Mouse (Mus musculus) embryonic facial prominence, embryonic 14.5 days (tissue): ENCODE measurements at regions not wholly inside any gene's neighbourhood (a gene's known extent, or its start where the extent isn't known, plus 50 kb on each side); places are given as distances from the start of the nearest gene placed in this dataset.

Source experiments
- ATAC-seq: fragments of 200-750 bp; cut with Nextera tagmentation; 2 replicates; pipeline ENCODE4 v1.8.0; 2017; ENCODE audit warnings: low read depth, moderate number of reproducible peaks, moderate TSS enrichment
- DNase-seq: peaks from one replicate; pipeline ENCODE4 v3.0.0-alpha.2; 2015; ENCODE audit warnings: low spot score
- H3K27ac ChIP-seq: fragments of 300-500 bp; sonication (generic); replicated peaks from 2 replicates; pipeline ENCODE4 v1.5.1; 2014; ENCODE audit warnings: low read depth, mild to moderate bottlenecking, low read length, moderate library complexity
- H3K27me3 ChIP-seq: fragments of 300-500 bp; sonication (generic); replicated peaks from 2 replicates; pipeline ENCODE4 v1.6.1; 2014; ENCODE audit warnings: low read length; ENCODE audit not compliant: control insufficient read depth, insufficient read depth
- H3K36me3 ChIP-seq: fragments of 300-500 bp; sonication (generic); 2 replicates; pipeline ENCODE4 v1.6.1; 2014; ENCODE audit warnings: low read length, mixed read lengths; ENCODE audit not compliant: control insufficient read depth, insufficient read depth
- H3K4me1 ChIP-seq: fragments of 300-500 bp; sonication (generic); 2 replicates; pipeline ENCODE4 v1.6.1; 2014; ENCODE audit warnings: antibody characterized with exemption, low read length; ENCODE audit not compliant: control insufficient read depth, insufficient read depth
- H3K4me2 ChIP-seq: fragments of 300-500 bp; sonication (generic); 2 replicates; pipeline ENCODE4 v1.6.1; 2014; ENCODE audit warnings: low read depth, mild to moderate bottlenecking, low read length, moderate library complexity, mixed read lengths
- H3K4me3 ChIP-seq: fragments of 300-500 bp; sonication (generic); 2 replicates; pipeline ENCODE4 v1.5.1; 2014; ENCODE audit warnings: low read depth, mild to moderate bottlenecking, low read length
- H3K9ac ChIP-seq: fragments of 300-500 bp; sonication (generic); 2 replicates; pipeline ENCODE4 v1.6.1; 2014; ENCODE audit warnings: low read depth, mild to moderate bottlenecking, low read length, moderate library complexity, mixed read lengths
- H3K9me3 ChIP-seq: fragments of 300-500 bp; sonication (generic); 2 replicates; pipeline ENCODE4 v1.6.1; 2016; ENCODE audit warnings: low read length; ENCODE audit not compliant: control insufficient read depth
- WGBS: fragments of 180-500 bp; shearing (Covaris S2); extraction: QIAGEN DNeasy Blood & Tissue Kit; methylation state at CpG from one replicate; pipeline ENCODE4 v1.1.7; 2014; 5-methylcytosine and 5-hydroxymethylcytosine counted together

DNA sequence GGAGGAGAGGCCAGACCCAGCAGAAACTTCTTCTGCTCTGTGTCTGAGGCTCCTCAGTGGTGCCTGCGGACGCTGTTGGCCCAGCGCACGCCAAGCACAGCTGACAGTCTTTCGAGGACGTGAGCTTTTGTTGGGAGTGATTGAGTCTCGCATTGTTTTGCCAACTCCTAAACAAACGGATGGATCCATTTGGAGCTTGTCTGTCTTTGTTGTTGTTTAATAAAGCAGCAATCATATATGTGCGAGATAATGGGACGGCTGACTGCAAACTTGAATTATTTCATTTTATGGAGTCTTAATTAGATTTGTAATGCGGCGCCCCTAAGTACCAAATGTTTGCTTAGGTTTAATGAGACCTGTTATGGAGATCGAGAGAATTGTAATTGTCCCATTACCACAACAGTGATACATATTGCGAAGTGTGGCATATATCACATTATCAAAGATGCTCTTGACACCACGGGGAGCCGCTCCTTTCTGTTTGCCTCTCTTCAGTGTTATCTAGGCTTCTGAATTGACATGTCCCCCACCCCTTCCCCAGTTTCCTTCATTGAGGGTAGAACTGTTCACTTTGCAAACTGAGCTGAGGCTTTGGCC lies 117.6 kb upstream of the Hdac4 start:
- no peaks in the 10 kb centered on the region for H3K27me3 ChIP-seq
- DNase-seq (no peak), ATAC-seq (no peak)
- H3K4me2 ChIP-seq = no peak overlapping the region
- peaks cover under 1% of the 10 kb centered on the region; the same call in 1 of the 2 replicates for H3K9me3 ChIP-seq
- H3K9ac ChIP-seq = no peak overlapping the region
- 88% methylated on average over 16 of the region's 16 CpGs for WGBS
- H3K27ac ChIP-seq = no peak overlapping the region
- H3K4me1 ChIP-seq = peaks cover 3% of the 10 kb centered on the region; the same call in 1 of the 2 replicates
- H3K36me3 ChIP-seq = no peaks in the 10 kb centered on the region
- no peak overlapping the region for H3K4me3 ChIP-seq

DNA sequence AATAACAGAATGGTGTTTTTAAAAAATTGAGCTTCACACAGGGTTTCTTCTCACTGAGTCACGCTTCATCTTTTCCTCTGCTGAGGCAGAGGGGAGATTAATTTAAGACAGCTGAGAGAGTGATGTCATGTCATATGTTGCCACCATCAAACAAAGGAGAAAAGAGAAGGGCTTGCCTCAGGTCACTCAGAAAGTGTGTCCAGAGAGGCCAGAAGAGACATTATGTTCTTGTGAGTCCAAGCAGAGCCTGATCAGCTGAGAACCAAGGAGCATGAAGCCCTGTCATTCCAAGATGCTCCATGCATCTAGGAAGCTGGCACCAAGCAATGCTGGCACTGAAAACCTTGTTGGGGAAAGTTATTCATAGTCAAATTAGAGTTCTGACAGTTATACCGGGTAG lies 114.4 kb upstream of the Hdac4 start:
- H3K4me3 ChIP-seq = no peak overlapping the region
- peaks cover 6% of the 10 kb centered on the region; the same call in 1 of the 2 replicates for H3K9me3 ChIP-seq
- no peak overlapping the region for H3K27ac ChIP-seq
- no peaks in the 10 kb centered on the region for H3K4me1 ChIP-seq
- H3K9ac ChIP-seq = no peak overlapping the region
- WGBS = 68% methylated on average over 2 of the region's 2 CpGs
- DNase-seq (no peak), ATAC-seq (no peak)
- no peaks in the 10 kb centered on the region for H3K36me3 ChIP-seq
- no peak overlapping the region for H3K4me2 ChIP-seq
- H3K27me3 ChIP-seq = no peaks in the 10 kb centered on the region

DNA sequence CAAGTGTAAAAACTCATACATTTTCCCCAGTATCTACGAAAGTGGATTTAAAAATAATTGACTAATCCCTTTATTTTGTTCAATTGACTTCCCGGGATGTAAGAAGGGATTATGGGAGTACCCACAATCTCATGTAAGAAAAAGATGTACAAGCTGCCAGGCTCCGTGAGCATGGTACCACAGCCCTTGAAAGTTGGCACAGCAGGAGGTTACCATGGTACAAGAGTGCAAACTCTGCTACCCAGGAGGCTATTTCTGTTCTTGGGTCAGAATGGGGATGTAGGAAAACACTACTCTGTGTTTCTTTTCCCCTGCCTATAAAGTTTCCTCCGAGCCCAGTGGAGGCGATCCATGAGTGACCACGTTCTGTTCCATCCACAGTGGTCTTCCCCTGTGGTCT lies 113.9 kb upstream of the Hdac4 start:
- Histone ChIP-seq H3K27me3 (no peaks in the 10 kb centered on the region), H3K9ac (no peak overlapping the region), H3K4me2 (no peak overlapping the region), H3K4me3 (no peak overlapping the region), H3K27ac (no peak overlapping the region), H3K9me3 (peaks cover 6% of the 10 kb centered on the region; the same call in 1 of the 2 replicates), H3K4me1 (no peaks in the 10 kb centered on the region), H3K36me3 (no peaks in the 10 kb centered on the region)
- DNase-seq (no peak), ATAC-seq (no peak)
- WGBS = 74% methylated on average over 6 of the region's 6 CpGs

DNA sequence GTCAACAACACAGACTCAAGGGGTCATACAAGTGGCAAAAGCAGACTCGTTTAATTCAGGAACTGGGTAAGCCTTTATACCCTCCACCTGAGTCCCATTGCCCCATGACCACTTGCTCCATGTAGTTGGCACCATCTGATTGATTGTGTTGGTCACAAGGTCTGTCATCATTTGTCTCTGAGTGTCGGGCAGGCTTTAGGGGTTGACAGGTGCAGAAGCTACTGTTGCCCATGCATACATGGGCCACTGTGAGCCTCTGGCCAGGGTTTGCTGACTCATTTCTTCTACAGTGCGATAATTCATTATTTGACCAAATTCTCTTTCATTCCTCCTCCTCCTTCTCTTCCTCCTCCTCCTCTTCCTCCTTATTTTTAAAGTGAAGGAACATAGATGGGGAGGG lies 113.0 kb upstream of the Hdac4 start:
- DNase-seq (no peak), ATAC-seq (no peak)
- Histone ChIP-seq H3K27ac (no peak overlapping the region), H3K9me3 (peaks cover 6% of the 10 kb centered on the region; the same call in 1 of the 2 replicates), H3K4me2 (no peak overlapping the region), H3K4me3 (no peak overlapping the region), H3K36me3 (no peaks in the 10 kb centered on the region), H3K9ac (no peak overlapping the region), H3K4me1 (no peaks in the 10 kb centered on the region), H3K27me3 (no peaks in the 10 kb centered on the region)
- WGBS = 91% methylated on average over 3 of the region's 3 CpGs

DNA sequence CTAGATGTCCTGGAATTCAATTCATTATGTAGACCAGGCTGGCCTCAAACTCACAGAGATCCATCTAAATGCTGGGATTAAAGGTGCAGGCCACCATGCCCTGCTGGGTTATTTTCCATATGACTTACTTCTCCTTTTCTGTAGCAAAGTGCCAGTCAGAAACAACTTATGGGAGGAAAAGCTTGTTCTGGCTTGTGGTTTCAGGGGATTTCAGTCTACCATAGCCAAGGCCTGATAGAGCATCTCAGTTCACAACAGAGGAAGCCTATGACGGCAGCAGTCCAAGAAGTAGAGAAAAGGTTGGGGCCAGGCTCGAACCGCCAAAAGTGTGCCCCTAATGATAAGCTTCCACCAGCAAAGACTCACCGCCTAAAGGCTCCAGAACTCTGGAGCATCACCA lies 110.5 kb upstream of the Hdac4 start:
- Histone ChIP-seq H3K27me3 (no peaks in the 10 kb centered on the region), H3K36me3 (no peaks in the 10 kb centered on the region), H3K27ac (no peak overlapping the region), H3K9ac (no peak overlapping the region), H3K4me2 (no peak overlapping the region), H3K9me3 (peaks cover 6% of the 10 kb centered on the region; the same call in 1 of the 2 replicates), H3K4me1 (no peaks in the 10 kb centered on the region), H3K4me3 (no peak overlapping the region)
- DNase-seq (no peak), ATAC-seq (no peak)
- 91% methylated on average over 4 of the region's 4 CpGs for whole genome bisulfite sequencing

DNA sequence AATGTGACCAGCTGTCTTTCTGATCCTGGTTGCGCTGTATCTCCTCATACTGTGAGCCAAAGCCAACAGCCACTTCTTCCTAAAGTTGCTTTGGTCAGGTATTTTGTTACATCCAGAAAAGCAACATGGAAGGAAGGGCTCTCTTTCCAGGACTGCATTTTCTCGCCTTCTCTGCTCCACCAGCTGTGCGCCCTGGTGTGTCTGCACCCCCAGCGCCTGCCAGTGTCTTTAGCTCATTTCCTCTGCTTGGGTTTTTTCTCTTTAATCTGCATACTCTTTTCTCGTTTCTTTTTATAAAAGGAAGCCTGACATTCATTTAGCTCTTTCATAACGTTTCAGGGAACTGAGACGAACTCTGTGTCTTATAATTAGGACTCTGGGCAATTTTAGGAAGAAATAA lies 103.5 kb upstream of the Hdac4 start:
- no peaks in the 10 kb centered on the region for H3K9me3 ChIP-seq
- no peak for DNase-seq
- H3K27me3 ChIP-seq = no peaks in the 10 kb centered on the region
- H3K9ac ChIP-seq = no peak overlapping the region
- 60% methylated on average over 7 of the region's 7 CpGs for WGBS
- H3K4me1 ChIP-seq = no peaks in the 10 kb centered on the region
- no peak for ATAC-seq
- H3K27ac ChIP-seq = peak overlapping the region; percentile 11; the same call in 1 of the 2 replicates
- H3K4me2 ChIP-seq = no peak overlapping the region
- no peak overlapping the region for H3K4me3 ChIP-seq
- no peaks in the 10 kb centered on the region for H3K36me3 ChIP-seq

DNA sequence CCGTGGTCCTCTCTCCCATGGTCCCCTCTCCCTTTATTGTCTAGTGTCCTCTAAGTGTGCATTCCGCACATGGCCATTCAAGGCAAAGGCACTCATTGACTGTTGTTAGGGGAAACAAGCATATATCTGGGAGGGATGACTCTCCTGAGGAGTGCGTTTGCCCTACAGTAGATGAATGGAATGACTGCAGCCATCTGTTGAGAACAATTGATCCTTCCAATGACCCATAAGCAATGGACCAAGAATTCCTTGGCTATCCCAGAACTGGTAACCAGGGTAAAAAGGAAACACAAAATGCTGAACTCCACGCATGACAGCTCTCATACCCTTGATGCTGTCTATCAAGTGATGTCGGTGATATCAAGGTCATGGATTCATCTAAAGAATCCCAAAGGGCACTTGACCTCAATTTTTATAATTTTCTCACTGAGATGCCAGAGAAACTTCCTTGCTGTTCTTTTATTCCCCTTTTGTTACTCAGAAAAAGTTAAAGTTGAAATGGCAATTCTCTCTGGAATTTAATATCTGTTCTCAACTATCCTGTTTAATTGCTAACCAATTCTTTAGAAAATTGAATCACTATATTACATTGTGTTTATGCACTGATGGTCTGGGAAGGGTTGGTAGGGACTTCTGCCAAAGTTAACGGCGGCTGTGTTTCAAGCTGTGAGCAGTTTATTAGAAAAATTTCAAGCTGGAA lies 97.3 kb upstream of the Hdac4 start:
- ATAC-seq = no peak
- 77% methylated on average over 7 of the region's 7 CpGs for WGBS
- no peak for DNase-seq
- H3K9ac ChIP-seq = no peak overlapping the region
- no peaks in the 10 kb centered on the region for H3K9me3 ChIP-seq
- H3K4me1 ChIP-seq = no peaks in the 10 kb centered on the region
- no peaks in the 10 kb centered on the region for H3K27me3 ChIP-seq
- no peak overlapping the region for H3K27ac ChIP-seq
- H3K36me3 ChIP-seq = no peaks in the 10 kb centered on the region
- no peak overlapping the region for H3K4me3 ChIP-seq
- no peak overlapping the region for H3K4me2 ChIP-seq

DNA sequence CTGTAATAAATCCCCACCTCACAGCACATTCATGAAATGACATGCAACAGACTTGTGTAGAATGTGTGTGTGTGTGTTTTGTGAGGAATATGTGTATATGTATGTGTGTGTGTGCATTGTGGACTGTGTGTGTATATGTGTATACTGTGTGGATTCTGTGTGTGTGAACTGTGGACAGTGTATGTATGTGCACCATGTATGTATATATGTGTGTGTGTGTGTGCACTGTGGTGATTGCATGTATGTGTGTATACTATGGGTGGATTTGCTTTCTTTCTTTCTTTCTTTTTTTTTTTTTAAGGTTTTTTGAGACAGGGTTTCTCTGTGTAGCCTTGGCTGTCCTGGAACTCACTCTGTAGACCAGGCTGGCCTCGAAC lies 91.5 kb upstream of the Hdac4 start:
- H3K9ac ChIP-seq = no peak overlapping the region
- no peak overlapping the region for H3K4me3 ChIP-seq
- H3K4me1 ChIP-seq = no peaks in the 10 kb centered on the region
- no peak overlapping the region for H3K4me2 ChIP-seq
- no peaks in the 10 kb centered on the region for H3K27me3 ChIP-seq
- H3K36me3 ChIP-seq = no peaks in the 10 kb centered on the region
- H3K27ac ChIP-seq = no peak overlapping the region
- DNase-seq (no peak), ATAC-seq (no peak)
- H3K9me3 ChIP-seq = no peaks in the 10 kb centered on the region
- WGBS = 100% methylated on average over 1 of the region's 1 CpGs
